Mouse (Mus musculus): ENCODE data around the gene Ccdc175.

Ccdc175 gene

GRCm38 (mm10) chr12:72184929-72185328 lies at the start of gene Ccdc175:
Gene Ccdc175 (minus strand): TSS chr12:72185029.
- DNase-seq (ENCODE audit: low read depth, low spot score) = no peak

GRCm38 (mm10) chr12:72234151-72234550 lies 49.3 kb upstream of the Ccdc175 start:
- no peak for DNase-seq (ENCODE audit: low read depth, low spot score)

GRCm38 (mm10) chr12:72232826-72233790 lies 48.3 kb upstream of the Ccdc175 start:
- no peak for DNase-seq (ENCODE audit: low read depth, low spot score)

GRCm38 (mm10) chr12:72232176-72232575 lies 47.3 kb upstream of the Ccdc175 start:
- DNase-seq (ENCODE audit: low read depth, low spot score) = no peak

- no peak for DNase-seq (ENCODE audit: low read depth, low spot score)
Measured at GRCm38 (mm10) chr12:72229451-72230196, 44.8 kb upstream of the Ccdc175 start.

- no peak for DNase-seq (ENCODE audit: low read depth, low spot score)
Measured at GRCm38 (mm10) chr12:72227731-72228130, 42.9 kb upstream of the Ccdc175 start.

GRCm38 (mm10) chr12:72225371-72225770 lies 40.5 kb upstream of the Ccdc175 start:
- no peak for DNase-seq (ENCODE audit: low read depth, low spot score)

GRCm38 (mm10) chr12:72223557-72224102 lies 38.8 kb upstream of the Ccdc175 start:
- DNase-seq (ENCODE audit: low read depth, low spot score) = no peak

GRCm38 (mm10) chr12:72213554-72213953 lies 28.7 kb upstream of the Ccdc175 start:
- DNase-seq (ENCODE audit: low read depth, low spot score) = no peak

GRCm38 (mm10) chr12:72200828-72201227 lies 16.0 kb upstream of the Ccdc175 start:
- DNase-seq (ENCODE audit: low read depth, low spot score) = no peak

- DNase-seq (ENCODE audit: low read depth, low spot score) = no peak
Measured at GRCm38 (mm10) chr12:72197925-72198486, 13.2 kb upstream of the Ccdc175 start.

- DNase-seq (ENCODE audit: low read depth, low spot score) = no peak
Measured at GRCm38 (mm10) chr12:72197434-72197833, 12.6 kb upstream of the Ccdc175 start.

GRCm38 (mm10) chr12:72179561-72179960 lies 5.3 kb downstream of the Ccdc175 start:
- no peak for DNase-seq (ENCODE audit: low read depth, low spot score)

- no peak for DNase-seq (ENCODE audit: low read depth, low spot score)
Measured at GRCm38 (mm10) chr12:72178322-72178721, 6.5 kb downstream of the Ccdc175 start.

GRCm38 (mm10) chr12:72158421-72158820 lies 26.4 kb downstream of the Ccdc175 start:
- no peak for DNase-seq (ENCODE audit: low read depth, low spot score)

GRCm38 (mm10) chr12:72150786-72151185 lies 34.0 kb downstream of the Ccdc175 start:
- no peak for DNase-seq (ENCODE audit: low read depth, low spot score)

- DNase-seq (ENCODE audit: low read depth, low spot score) = peak; percentile 12
Measured at GRCm38 (mm10) chr12:72129203-72129602, 55.6 kb downstream of the Ccdc175 start.

- no peak for DNase-seq (ENCODE audit: low read depth, low spot score)
Measured at GRCm38 (mm10) chr12:72115686-72116345, 69.0 kb downstream of the Ccdc175 start.

GRCm38 (mm10) chr12:72115126-72115525 lies 69.7 kb downstream of the Ccdc175 start:
- DNase-seq (ENCODE audit: low read depth, low spot score) = no peak

- peak; percentile 68 for DNase-seq (ENCODE audit: low read depth, low spot score)
Measured at GRCm38 (mm10) chr12:72104525-72105281, 80.1 kb downstream of the Ccdc175 start.

GRCm38 (mm10) chr12:72104027-72104426 lies 80.8 kb downstream of the Ccdc175 start:
- no peak for DNase-seq (ENCODE audit: low read depth, low spot score)

Measured in A20 (cell line).